Mouse (Mus musculus) CH12F3 (cell line): ENCODE measurements around the gene Skiv2l.

ENCODE experiments used
- in situ Hi-C: fragments of 300-500 bp; cut with MboI; formaldehyde crosslinking; loops from 2 replicates; pipeline ENCODE4 v1.14.3; 2020; ENCODE audit warnings: low sequenced_read_pairs

The Skiv2l gene

GRCm38 (mm10) chr17:34849722-34850516 is at the start of gene Skiv2l, which contains the start of gene Nelfe:
TSS of gene Skiv2l (minus strand) at chr17:34850210.
TSS of gene Nelfe (plus strand) at chr17:34850391.
- in situ Hi-C loops = no loop called here

GRCm38 (mm10) chr17:34899053-34899889 is 49.3 kb upstream of the Skiv2l start:
- in situ Hi-C loops = no loop called here

- in situ Hi-C loops = no loop called here
Measured at GRCm38 (mm10) chr17:34898706-34899052, 48.7 kb upstream of the Skiv2l start.

GRCm38 (mm10) chr17:34898160-34898586 is 48.2 kb upstream of the Skiv2l start, which contains the start of the genes C2 and Ehmt2:
TSS of gene C2 (minus strand) at chr17:34898265.
TSS of gene Ehmt2 (plus strand) at chr17:34898469.
- in situ Hi-C loops = no loop called here

- in situ Hi-C loops = no loop called here
Measured at GRCm38 (mm10) chr17:34897373-34898159, 47.6 kb upstream of the Skiv2l start.

- in situ Hi-C loops = no loop called here
Measured at GRCm38 (mm10) chr17:34896366-34896765, 46.4 kb upstream of the Skiv2l start.

- in situ Hi-C loops = no loop called here
Measured at GRCm38 (mm10) chr17:34895724-34896123, 45.7 kb upstream of the Skiv2l start.

GRCm38 (mm10) chr17:34894801-34895530 is 45.0 kb upstream of the Skiv2l start:
- in situ Hi-C loops = no loop called here

GRCm38 (mm10) chr17:34894074-34894597 is 44.1 kb upstream of the Skiv2l start:
- in situ Hi-C loops = no loop called here

- in situ Hi-C loops = no loop called here
Measured at GRCm38 (mm10) chr17:34893072-34893824, 43.2 kb upstream of the Skiv2l start.

- in situ Hi-C loops = no loop called here
Measured at GRCm38 (mm10) chr17:34891377-34891776, 41.4 kb upstream of the Skiv2l start.

GRCm38 (mm10) chr17:34890074-34890743 is 40.2 kb upstream of the Skiv2l start:
- in situ Hi-C loops = no loop called here

- in situ Hi-C loops = no loop called here
Measured at GRCm38 (mm10) chr17:34887942-34888341, 37.9 kb upstream of the Skiv2l start.

- in situ Hi-C loops = no loop called here
Measured at GRCm38 (mm10) chr17:34885615-34886014, 35.6 kb upstream of the Skiv2l start.

GRCm38 (mm10) chr17:34884704-34885103 is 34.7 kb upstream of the Skiv2l start:
- in situ Hi-C loops = no loop called here

- in situ Hi-C loops = no loop called here
Measured at GRCm38 (mm10) chr17:34883332-34883731, 33.3 kb upstream of the Skiv2l start.

GRCm38 (mm10) chr17:34881683-34882310 is 31.8 kb upstream of the Skiv2l start, which contains the start of gene Gm20547:
TSS of gene Gm20547 (minus strand) at chr17:34882042.
- in situ Hi-C loops = no loop called here

GRCm38 (mm10) chr17:34881166-34881565 is 31.2 kb upstream of the Skiv2l start:
- in situ Hi-C loops = no loop called here
